Mouse (Mus musculus) frontal cortex, adult 2 months (tissue): ENCODE measurements at regions not wholly inside any gene's neighbourhood (a gene's known extent, or its start where the extent isn't known, plus 50 kb on each side); places are given as distances from the start of the nearest gene placed in this dataset.

Source experiments
- DNase-seq, 2 experiments: peaks; one replicate each; pipeline ENCODE4 v3.0.0; 2022; ENCODE audit warnings: low spot score in 1 of 2; ENCODE audit errors: extremely low spot score in 1 of 2

DNA sequence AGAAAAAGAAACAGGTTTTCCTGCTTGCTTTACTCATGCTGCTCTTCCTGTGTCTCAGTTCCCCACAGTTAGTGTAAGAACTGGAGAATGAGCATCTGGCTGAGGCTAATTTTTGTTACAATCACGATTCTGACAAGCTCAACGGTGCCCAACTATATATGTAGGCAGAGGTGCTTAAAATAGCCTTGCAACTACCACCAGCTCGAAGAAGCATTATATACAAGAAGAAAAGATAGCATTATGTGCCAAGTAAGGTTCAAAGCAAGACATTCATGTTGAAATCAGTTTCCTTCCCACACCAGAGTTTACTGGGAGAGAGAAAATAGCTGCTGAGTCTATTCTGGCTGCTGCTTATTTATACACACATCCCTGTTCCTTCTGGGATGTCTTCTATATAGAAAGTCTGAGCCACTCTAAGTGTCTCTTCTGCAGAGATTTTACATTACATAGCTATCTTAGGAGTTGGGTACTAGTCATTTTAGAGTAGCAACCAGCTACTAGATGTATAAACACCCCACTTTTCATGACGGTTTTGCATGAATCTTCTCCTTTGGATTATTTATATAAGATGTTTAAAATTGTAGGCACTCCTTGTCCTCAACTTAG, 568.2 kb upstream of the Plxna2 start:
- peak; percentile 80 to 85 for DNase-seq

DNA sequence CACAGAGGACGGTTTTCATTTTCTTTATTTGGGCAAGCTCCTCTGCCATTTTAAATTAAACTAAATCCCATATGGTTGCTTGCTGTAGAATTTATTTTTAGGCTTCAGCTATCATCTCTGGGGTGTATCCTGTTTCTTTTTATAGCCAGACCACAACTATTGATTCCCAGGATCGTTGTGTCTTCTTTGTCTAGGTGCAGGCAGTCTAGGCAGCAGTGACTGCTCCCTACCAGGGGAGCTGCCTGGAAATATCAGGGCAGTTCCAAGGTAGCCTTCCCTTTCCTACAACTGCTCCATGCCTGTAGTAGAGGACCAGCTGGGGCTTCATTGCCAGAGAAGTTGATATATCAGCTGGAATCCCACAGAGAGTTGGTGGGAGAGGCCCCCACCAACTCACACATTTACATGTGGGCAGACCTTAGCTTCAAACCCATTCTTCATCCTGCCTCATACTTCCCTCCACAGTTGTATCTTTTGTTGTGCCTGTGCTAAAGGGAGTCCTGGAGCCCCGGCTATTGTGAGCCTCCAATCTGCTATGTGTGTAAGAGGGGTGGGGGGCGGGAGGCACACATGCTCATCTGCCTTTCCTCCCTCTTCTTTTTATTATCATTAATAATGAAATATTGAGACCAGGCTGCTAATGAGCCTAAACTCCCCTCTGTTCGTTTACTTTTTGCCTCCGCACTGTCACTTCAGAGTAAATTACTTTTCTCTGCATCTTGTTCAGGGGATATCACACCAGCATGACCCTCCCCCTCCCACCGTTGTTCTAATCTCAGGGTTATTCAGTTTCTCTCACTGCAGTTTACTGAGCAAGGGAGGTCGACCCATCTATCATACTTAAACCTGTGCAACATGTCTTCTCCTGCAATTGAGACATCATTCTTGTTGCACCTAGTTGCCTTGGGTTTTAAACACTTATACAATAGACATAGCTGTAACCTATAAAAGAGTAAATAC, 576.3 kb upstream of the Plxna2 start:
- DNase-seq: peak in 1 of 2 experiments; percentile 13

DNA sequence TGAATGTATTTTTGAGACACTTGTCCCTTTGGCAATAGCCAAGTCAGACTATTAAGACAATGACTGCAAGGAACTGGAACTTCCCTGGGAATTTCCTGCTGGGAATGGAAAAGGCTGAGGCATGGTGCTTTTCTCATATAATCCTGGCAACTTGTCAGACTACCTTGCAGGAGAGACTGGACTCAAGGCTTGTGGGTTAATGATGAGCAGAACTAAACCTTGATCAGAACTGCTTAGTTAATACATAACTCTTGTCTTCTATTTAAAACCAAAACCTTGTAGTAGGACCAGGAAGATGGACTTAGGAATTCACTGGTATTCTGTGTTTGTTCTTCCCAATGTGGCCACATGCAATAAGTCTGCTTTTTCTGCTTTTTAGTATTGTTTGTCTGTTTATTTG, 579.3 kb upstream of the Plxna2 start:
- DNase-seq: no peak

DNA sequence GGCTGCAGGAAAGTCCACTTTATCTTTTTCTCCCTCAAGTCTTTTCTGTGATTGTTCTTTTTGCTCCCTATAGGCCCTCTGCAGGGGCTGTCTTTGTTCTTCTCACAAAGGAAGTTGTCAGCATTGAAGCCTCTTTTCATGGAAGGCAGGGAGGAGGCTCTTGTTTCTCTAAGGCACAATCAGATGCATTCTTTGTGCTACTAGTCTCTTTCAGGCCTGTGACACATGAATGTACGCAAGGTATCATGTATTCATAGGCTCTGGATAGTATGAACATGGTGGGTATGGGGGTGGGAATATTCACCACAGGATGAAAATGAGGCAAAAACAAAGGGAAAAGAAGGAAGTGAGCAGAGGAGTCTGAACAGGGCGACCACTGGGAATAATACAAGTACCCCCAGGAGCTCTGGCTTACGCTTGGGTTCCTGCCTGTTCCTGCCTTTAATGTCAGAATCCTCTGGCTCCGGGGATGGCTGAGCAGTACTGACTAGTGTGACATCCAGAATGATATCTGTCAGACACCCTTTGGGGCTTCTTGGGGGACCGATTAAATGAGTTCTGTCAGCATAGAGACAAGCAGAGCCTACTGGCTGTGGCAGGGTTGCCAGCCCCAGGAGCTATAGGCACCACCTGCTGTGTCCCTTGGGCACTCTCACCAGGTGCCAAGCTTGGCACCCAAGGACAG, 583.7 kb upstream of the Plxna2 start:
- DNase-seq: no peak

DNA sequence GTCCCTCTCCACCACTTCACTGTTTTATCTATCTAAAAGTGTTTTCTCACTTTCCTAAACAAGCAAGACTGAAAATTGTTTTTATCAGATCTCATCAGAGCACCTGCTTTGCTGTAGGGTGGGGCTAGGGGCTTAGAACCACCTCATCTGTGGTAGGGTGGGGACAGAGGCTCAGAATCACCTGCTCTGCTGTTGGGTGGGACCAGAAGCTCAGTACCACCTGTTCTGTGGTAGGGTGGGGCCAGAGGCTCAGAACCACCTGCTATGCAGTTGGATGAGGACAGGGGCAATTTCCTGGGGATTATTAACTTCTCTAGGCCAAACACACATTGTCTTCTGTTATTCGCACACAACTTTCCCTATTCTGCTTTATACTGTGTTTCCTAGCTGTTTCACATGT, 585.4 kb upstream of the Plxna2 start:
- no peak for DNase-seq

DNA sequence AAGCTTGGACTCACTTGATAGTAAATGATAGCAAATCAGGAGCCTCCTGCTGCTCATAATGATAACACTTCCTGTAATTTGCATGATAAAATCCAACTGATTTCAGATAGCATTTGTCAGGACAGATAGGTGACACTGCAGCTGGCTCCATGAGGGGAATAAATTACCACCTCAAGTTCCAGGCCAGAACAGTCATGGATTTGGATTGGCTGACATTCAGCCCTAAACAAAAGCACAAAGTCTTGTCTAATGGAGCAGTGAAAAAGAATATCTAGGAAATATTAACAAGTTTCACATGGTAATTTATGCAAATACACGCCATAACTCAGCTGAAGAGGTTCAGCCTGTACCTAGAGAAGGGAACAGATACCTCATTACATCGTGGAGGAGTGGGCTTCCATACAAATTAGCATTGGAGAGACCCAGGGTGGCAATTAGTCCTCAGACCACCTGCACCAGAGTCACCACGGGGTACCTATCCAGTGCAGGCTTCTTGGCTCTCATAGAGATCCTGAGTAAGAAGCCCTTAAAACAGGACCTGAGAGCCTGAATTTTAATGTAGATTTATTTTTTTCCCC, 587.3 kb upstream of the Plxna2 start:
- no peak for DNase-seq

DNA sequence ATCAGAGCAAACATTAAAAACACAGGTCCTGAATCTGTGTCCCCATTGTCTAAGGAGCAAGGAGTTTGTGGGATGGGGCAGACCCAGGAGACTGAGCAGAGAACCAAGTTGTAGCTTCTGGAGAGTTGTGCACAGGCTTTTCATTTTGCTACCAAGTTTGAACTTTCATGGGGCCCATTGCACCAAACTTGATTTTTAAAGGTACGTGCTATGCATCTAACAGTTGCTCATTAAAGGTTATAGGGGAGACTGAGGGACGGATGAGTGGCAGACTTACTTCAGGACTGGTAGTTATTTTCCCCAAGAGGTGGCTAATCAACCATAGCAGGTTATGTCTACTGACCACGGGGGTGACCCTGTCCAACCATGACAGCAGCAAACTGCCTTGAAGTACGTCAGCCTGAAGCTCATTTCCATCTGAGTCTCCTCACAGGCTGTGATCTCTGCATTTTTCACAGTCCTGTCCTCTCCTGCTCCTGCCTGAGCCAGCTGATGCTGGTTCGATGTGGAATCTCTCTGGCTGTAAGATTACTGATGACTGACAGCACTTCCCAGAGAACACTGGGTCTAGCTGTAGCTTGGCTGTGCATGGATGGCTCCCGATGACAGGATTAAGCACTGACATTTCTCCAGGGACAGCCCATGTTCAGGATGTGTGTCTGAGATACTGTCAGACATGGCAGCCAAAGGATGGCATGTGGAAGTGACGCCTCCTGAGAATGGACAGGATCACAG, 590.9 kb upstream of the Plxna2 start:
- DNase-seq: no peak

DNA sequence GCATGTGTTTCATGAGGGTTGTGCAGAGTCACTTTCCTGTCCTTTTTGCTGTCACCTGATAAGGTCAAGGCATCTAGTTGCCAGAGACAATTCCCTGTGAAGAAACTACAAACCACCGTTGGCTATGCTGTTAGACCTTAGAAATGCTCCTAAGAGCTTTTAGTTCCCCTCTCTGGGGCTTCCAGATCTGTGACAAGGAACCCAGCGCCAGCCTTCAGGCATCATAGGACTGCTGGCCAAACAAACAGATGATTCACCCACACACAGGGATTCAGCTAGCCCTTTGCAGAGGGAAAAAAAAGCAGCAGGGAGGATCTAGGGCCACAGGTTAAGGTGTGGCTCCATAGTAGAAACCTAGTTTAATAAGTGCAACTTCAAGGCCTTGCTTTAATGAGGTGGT, 591.8 kb upstream of the Plxna2 start:
- no peak for DNase-seq

DNA sequence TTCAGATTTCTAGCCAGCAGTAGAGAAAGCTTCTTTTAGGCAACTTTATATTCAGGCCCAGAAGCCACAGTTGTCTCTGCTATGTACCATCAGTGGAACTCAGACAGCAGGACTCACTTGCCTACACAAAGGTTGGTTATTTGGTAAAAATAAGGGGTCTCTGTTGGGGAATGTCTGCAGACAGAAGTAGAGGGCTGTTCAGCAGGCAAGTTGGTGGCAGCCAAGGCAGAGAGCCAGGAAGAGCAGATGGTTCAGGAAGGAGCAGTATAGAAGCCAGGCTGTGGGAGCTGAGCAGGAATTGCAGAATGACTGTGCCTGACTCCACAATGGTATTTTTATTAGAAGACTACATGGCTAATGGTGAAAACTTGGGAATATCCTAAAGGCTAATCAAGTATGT, 598.7 kb upstream of the Plxna2 start:
- peak; percentile 31 to 69 for DNase-seq

DNA sequence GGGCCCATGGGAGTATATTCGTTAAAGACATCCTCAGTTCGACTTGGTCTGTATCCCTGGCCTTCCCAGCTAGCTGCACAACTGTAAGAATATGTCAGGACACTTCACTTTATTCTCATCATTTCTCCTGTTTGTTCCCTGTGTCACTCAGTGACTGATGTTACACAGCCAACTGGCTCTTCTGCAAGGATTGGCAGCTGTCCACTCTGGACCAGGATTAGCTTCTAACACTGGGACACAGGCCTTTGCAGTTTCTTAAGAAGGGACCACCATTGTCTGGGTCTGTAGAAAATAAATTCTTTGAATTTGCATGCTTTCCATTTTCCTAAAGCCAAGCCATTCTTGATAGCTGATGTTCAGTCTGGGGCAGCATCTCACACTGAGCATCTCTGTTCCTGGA, 622.1 kb upstream of the Camk1g start:
- no peak for DNase-seq

DNA sequence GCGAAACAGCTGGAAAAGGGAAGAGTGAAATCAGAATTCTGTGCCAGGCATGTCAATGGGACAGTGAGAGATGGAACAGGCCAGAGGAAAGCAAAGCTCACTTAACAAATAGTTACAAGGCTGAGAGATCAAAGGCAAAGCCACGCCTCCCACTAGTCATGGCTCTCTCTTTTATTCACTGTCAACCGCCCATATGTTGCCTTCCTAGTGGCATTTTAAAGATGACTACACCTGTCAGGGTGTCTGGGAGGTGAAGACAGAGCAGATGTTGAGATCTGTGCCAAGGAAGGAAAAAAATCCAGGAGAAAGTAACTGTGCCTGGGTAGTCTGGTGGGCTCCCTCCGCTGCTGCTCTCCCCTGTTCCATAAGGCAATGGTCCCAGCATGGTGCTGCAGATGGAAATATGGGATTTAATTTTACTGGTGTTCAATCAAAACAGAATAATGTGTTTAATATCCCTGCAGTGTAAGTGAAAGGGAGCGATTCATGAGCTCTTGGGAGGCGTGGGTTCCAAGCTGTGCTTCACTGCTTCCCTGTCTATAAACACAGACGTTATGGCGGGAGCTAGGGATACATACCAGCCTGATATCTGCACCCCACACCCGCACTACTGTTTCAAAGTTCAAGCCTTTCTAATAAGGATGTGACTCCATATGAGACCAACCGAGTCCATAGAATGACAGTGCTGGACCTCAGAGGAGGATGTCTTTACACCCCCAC, 620.0 kb upstream of the Camk1g start:
- peak in 1 of 2 experiments; percentile 7 for DNase-seq

DNA sequence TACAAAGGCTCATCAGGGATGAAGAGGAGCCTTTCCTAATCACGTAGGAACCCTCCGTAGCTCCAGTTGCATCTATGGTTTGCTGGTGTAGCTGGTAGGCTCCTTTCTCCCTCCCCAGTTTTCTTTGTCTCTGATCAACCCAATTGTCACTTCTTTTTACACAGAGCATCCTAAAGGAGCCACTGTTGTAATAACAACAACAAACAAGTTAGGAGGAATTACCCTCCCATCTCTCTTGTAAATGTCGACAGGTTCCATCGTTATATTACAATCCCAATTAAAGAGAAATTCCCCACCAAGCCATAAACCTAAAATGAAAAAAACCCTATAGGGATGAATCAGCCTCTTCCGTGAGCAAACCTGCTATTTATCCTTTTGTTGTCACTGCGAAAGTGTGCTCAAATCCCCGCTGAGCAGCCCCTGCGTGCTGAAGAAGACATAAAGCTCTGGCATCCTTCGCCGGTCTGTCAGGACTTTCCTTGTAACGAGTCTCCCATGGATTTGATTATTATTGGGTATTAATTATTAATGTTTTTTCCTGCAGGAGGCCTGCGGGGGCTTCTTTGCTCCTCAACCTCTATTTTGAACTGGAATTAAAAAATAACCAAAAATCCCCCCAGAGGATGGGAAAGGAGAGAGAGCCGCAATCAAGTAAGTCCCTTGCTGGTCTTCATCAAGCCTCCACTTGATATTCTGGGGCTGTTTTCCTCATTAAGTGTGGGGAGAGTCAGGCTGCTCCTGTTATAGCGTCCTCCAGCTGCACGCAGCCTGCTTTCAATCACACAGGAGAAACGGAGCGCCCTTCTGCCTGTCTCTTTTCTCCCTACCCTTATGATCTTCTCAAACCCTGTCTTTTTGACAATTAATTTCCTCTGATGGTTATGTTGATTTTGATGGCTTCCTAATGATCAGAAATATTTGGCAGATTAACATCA, 619.1 kb upstream of the Camk1g start:
- DNase-seq: no peak

DNA sequence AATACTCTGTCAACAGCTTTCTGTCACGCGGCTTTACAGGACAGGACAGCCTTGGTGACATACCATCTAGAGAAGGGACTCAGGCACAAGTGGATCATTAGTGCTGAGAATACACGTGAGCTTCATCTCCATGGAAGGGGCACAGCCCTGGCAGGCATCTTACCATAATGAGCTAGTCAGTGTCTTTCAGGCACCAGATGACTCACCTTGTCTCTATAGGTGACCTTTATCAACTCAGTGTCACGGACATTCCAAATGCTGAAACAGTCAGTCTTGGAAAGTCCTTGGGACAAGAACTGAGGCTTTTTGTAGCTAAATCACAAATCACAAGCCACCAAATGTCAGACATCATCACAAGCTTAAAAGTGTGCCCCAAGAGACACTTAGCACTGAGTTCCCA, 610.5 kb upstream of the Camk1g start:
- DNase-seq: no peak

DNA sequence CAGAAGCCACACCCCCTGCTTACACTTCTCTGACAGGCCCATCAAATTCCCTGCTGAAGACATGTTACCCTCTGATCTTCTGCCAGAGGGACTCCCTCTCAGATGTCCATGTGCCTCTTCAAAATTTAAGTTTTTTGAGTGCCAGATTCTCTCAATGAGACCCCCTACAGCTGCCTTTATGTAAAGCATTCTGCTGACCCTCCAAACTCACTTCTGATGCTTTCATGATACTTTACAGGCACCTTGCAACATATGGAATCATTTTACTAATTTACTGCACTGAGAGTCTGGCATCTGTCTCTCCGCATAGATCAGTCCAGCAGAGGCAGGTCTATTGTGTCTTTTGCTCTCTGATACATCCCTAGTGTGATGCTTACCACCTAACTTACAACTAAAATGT, 601.4 kb upstream of the Camk1g start:
- DNase-seq: no peak

DNA sequence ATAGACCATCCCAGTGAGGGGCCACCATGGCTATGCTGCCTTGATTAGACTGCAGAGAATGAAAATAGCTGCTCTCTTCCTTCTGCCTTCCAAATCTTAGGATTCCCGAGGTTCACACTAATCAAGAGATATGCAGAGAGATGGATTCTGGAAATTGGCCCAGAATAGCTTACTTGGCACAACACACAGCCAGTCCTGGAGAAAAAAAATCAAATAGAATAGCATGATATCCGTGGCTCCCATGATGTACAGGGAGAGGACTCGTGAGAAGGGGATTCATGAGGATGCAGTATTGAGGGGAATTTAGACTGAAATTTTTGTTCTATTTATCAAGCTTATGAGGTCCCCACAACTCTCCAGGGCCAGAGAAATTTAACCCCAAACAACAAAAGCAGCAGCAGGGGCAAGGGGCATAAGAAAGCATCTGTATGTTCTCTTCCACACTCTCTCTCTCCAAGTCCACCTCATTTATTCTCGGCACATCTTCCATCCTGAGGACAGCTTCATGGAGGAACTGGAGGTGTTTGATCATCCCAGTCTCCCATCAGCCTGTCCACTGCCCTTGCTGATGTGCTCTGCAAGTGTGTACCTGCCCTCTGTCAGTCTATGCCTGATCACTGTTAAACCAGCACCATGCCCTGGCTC, 599.3 kb upstream of the Camk1g start:
- peak in 1 of 2 experiments; percentile 21 for DNase-seq

DNA sequence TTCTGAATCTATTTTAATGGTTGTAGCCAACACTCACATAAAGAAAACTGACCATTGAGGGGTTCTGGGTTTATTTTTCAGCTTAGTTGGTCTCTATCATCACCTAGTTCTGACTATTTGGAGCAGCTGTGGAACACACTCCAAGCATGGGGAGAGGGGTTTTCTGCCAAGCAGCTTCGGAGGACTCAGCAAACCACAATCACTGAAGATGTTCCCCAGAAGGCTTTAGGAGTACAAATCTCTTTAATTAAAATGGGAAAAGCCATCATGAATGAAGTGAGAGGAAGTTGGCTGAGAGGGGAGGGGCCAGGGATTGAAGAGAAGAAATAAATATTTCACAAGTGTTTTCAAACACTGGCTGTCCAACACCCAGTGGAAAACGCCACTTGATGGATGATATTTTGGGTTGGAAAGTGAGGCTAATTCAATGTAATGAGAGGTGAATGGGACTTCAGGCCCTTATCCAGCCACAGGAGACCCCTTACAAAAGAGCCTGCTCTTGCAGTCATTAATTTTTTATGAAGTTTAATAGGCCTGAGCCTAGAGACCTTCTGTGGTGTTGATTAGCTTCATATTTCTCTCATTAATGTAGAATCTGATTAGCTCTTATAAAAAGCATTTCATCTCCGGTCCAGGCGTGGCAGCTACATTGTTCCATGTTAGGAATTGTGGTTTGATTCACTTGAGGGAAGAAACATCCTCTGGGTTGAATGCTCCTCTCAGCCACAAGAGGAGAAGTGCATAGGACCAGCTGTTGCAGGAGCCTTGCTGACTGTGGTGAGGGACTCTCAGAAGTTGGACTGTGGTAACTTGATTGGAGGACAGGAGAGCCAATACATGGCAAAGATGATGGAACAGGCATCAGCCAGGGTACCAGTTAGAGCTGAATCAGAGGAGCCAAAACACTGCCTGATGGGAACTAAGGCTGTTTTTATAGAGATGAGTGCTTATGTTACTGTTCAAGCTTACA, 598.1 kb upstream of the Camk1g start:
- DNase-seq: no peak
